Mouse (Mus musculus) CH12.LX (cell line): Measurements from ENCODE around the gene Olfr1287. TPM values are rescaled to one million over a fixed set of nuclear protein-coding genes. Genes with fewer than 3 reads are reported as not detected.

ENCODE experiments used
- DNase-seq: peaks from one replicate; pipeline ENCODE4 v3.0.0-alpha.2; 2013; ENCODE audit errors: extremely low read depth
- H3K27ac ChIP-seq: 2 replicates; pipeline ENCODE4 v1.5.1; 2012; ENCODE audit warnings: low read depth, mild to moderate bottlenecking, control low read depth, moderate library complexity; ENCODE audit not compliant: insufficient read depth
- H3K27me3 ChIP-seq: replicated peaks from 2 replicates; pipeline ENCODE3; 2012; ENCODE audit warnings: inconsistent platforms
- H3K36me3 ChIP-seq, 2 experiments: replicated peaks in 1 of 2; 2 replicates each; pipeline versions ENCODE3 to v1.6.1; 2012; ENCODE audit warnings: inconsistent platforms in 1 of 2, low read length in 1 of 2, mild to moderate bottlenecking in 1 of 2, mixed read lengths in 1 of 2, moderate library complexity in 1 of 2; ENCODE audit not compliant: control insufficient read depth in 1 of 2, insufficient read depth in 1 of 2
- H3K4me1 ChIP-seq, 2 experiments: 2 replicates each; pipeline ENCODE4 v1.6.1; 2012; ENCODE audit warnings: inconsistent platforms in 1 of 2, moderate library complexity in 1 of 2; ENCODE audit not compliant: insufficient read depth in 2 of 2, control insufficient read depth in 1 of 2
- H3K4me2 ChIP-seq: 2 replicates; pipeline ENCODE4 v1.6.1; 2012; ENCODE audit warnings: low read depth, mild to moderate bottlenecking, control low read depth; ENCODE audit not compliant: poor library complexity, insufficient read depth, severe bottlenecking
- H3K4me3 ChIP-seq, 3 experiments: fragments of 150-350 bp in 1 of 3; sonication (generic) in 1 of 3; replicated peaks in 1 of 3; 2 replicates each; pipeline versions ENCODE3 to v1.5.1; 2011 to 2012; ENCODE audit warnings: low read depth in 2 of 3, low read length in 2 of 3, mild to moderate bottlenecking in 2 of 3, moderate library complexity in 2 of 3, control low read depth in 1 of 3, improper control_type of control experiment in 1 of 3, inconsistent platforms in 1 of 3, mixed read lengths in 1 of 3; ENCODE audit not compliant: poor library complexity in 1 of 3
- H3K79me2 ChIP-seq: replicated peaks from 2 replicates; pipeline ENCODE4 v1.6.1; 2012; ENCODE audit warnings: mild to moderate bottlenecking, moderate library complexity; ENCODE audit not compliant: control insufficient read depth, poor library complexity, insufficient read depth, severe bottlenecking; ENCODE audit errors: extremely low read depth
- H3K9ac ChIP-seq: 2 replicates; pipeline ENCODE4 v1.6.1; 2012; ENCODE audit warnings: low read depth, mild to moderate bottlenecking, control low read depth, moderate library complexity; ENCODE audit not compliant: insufficient read depth
- H3K9me3 ChIP-seq: replicated peaks from 2 replicates; pipeline ENCODE3; 2012; ENCODE audit warnings: low read length, inconsistent platforms, mixed read lengths
- BHLHE40 ChIP-seq: IDR thresholded peaks from 2 replicates; pipeline ENCODE4 v1.6.1; 2011; ENCODE audit warnings: mild to moderate bottlenecking, low read depth, low read length, improper control_type of control experiment
- CHD2 ChIP-seq: IDR thresholded peaks from 2 replicates; pipeline ENCODE4 v1.6.1; 2011; ENCODE audit warnings: low read length, improper control_type of control experiment
- E2F4 ChIP-seq: IDR thresholded peaks from 2 replicates; pipeline ENCODE4 v1.6.1; 2011; ENCODE audit warnings: low read depth, low read length, improper control_type of control experiment; ENCODE audit not compliant: insufficient replicate concordance
- EP300 ChIP-seq: IDR thresholded peaks from 2 replicates; pipeline ENCODE4 v1.6.1; 2011; ENCODE audit warnings: low read length, improper control_type of control experiment
- GABPA ChIP-seq: IDR thresholded peaks from 2 replicates; pipeline ENCODE4 v1.6.1; 2012; ENCODE audit warnings: low read depth, low read length, improper control_type of control experiment, inconsistent platforms; ENCODE audit not compliant: insufficient replicate concordance
- HCFC1 ChIP-seq: IDR thresholded peaks from 2 replicates; pipeline ENCODE4 v1.6.1; 2012; ENCODE audit warnings: low read depth, mild to moderate bottlenecking, inconsistent platforms, low read length, improper control_type of control experiment
- JUND ChIP-seq: conservative IDR thresholded peaks from 2 replicates; pipeline ENCODE4 v1.6.1; 2011; ENCODE audit warnings: low read depth, low read length, improper control_type of control experiment
- MXI1 ChIP-seq: IDR thresholded peaks from 2 replicates; pipeline ENCODE4 v1.6.1; 2011; ENCODE audit warnings: mild to moderate bottlenecking, low read depth, low read length, improper control_type of control experiment
- MYC ChIP-seq: IDR thresholded peaks from 2 replicates; pipeline ENCODE4 v1.6.1; 2011; ENCODE audit warnings: low read depth, mild to moderate bottlenecking, improper control_type of control experiment, low read length
- NELFE ChIP-seq: IDR thresholded peaks from 2 replicates; pipeline ENCODE4 v1.6.1; 2011; ENCODE audit warnings: low read depth, low read length, improper control_type of control experiment
- NRF1 ChIP-seq: IDR thresholded peaks from 2 replicates; pipeline ENCODE4 v1.6.1; 2014; ENCODE audit warnings: low read depth, mild to moderate bottlenecking, inconsistent platforms, low read length, improper control_type of control experiment, moderate library complexity
- RAD21 ChIP-seq: IDR thresholded peaks from 2 replicates; pipeline ENCODE4 v1.6.1; 2011; ENCODE audit warnings: low read depth, mild to moderate bottlenecking, low read length, improper control_type of control experiment, moderate library complexity
- RCOR1 ChIP-seq: conservative IDR thresholded peaks from 2 replicates; pipeline ENCODE4 v1.6.1; 2012; ENCODE audit warnings: low read depth, mild to moderate bottlenecking, inconsistent platforms, low read length, improper control_type of control experiment
- TBP ChIP-seq: conservative IDR thresholded peaks from 2 replicates; pipeline ENCODE4 v1.6.1; 2011; ENCODE audit warnings: low read depth, low read length, improper control_type of control experiment
- TCF12 ChIP-seq: IDR thresholded peaks from 2 replicates; pipeline ENCODE4 v1.6.1; 2014; ENCODE audit warnings: low read depth, mild to moderate bottlenecking, inconsistent platforms, low read length, improper control_type of control experiment
- USF2 ChIP-seq: conservative IDR thresholded peaks from 2 replicates; pipeline ENCODE4 v1.6.1; 2011; ENCODE audit warnings: low read depth, low read length, improper control_type of control experiment
- ZKSCAN1 ChIP-seq: IDR thresholded peaks from 2 replicates; pipeline ENCODE4 v1.6.1; 2012; ENCODE audit warnings: low read depth, inconsistent platforms, low read length, improper control_type of control experiment, borderline replicate concordance
- dilution Hi-C: fragments of 300-500 bp; cut with MboI; formaldehyde crosslinking; loops from 2 replicates; pipeline ENCODE4 v1.14.3; 2020; ENCODE audit warnings: low sequenced_read_pairs; ENCODE audit not compliant: extremely low pct_unique_long_range_greater_than_20kb, extremely low pct_ligation_motif_present
- in situ Hi-C: fragments of 300-500 bp; cut with MboI; formaldehyde crosslinking; loops from 3 replicates; pipeline ENCODE4 v1.14.3; 2019; ENCODE audit warnings: low sequenced_read_pairs, low pct_ligation_motif_present, low pct_unique_long_range_greater_than_20kb, mixed read lengths
- polyA plus RNA-seq: library from polyadenylated mRNA; unstranded; fragments of >175 nt; gene quantifications from 2 replicates; pipeline ENCODE4 v1.2.1, GENCODE M21; 2012; ENCODE audit warnings: low read depth; ENCODE audit not compliant: insufficient read length
- total RNA-seq, 2 experiments: library from RNA; depleted of rRNA; stranded (reverse); fragments of 300-350 nt in 1 of 2; fragments of >200 nt in 1 of 2; gene quantifications; 2 replicates each; pipeline ENCODE4 v1.2.3; 2012 to 2014

Gene Olfr1287
- total RNA-seq (2012; rRNA removed) (not detected in 2 replicates), total RNA-seq (2014; rRNA removed) (not detected in 2 replicates), polyA plus RNA-seq (not detected in 2 replicates)

GRCm38 (mm10) chr2:111448842-111449241 lies at the start of gene Olfr1287:
TSS of gene Olfr1287 (plus strand) at chr2:111449142.
- Histone ChIP-seq H3K4me3 (no peak within 1 kb of the TSS), H3K9ac (no peak within 1 kb of the TSS), H3K79me2 (no peaks in the 10 kb centered on the region), H3K27me3 (no peaks in the 10 kb centered on the region), H3K4me2 (no peak within 1 kb of the TSS), H3K36me3 (no peaks in the 10 kb centered on the region), H3K9me3 (no peaks in the 10 kb centered on the region), H3K27ac (no peak within 1 kb of the TSS), H3K4me1 (no peaks in the 10 kb centered on the region)
- dilution Hi-C loops = no loop called here
- in situ Hi-C loops = no loop called here
- no peak for DNase-seq
- TF ChIP-seq NELFE (no peak), HCFC1 (no peak), BHLHE40 (no peak), ZKSCAN1 (no peak), GABPA (no peak), EP300 (no peak), E2F4 (no peak), TCF12 (no peak), RAD21 (no peak)

- H3K4me3 ChIP-seq = no peak within 1 kb of the TSS
- H3K79me2 ChIP-seq = no peaks in the 10 kb centered on the region
- dilution Hi-C loops = no loop called here
- TF ChIP-seq BHLHE40 (no peak), TBP (no peak), USF2 (no peak), TCF12 (no peak), CHD2 (no peak), MXI1 (no peak), HCFC1 (no peak), MYC (no peak), RCOR1 (no peak), JUND (no peak), EP300 (no peak), GABPA (no peak), NRF1 (no peak)
- no peaks in the 10 kb centered on the region for H3K9me3 ChIP-seq
- H3K4me1 ChIP-seq = no peaks in the 10 kb centered on the region
- DNase-seq = no peak
- no peak within 1 kb of the TSS for H3K9ac ChIP-seq
- no peak within 1 kb of the TSS for H3K27ac ChIP-seq
- H3K36me3 ChIP-seq = no peaks in the 10 kb centered on the region
- no peak within 1 kb of the TSS for H3K4me2 ChIP-seq
- in situ Hi-C loops = no loop called here
- no peaks in the 10 kb centered on the region for H3K27me3 ChIP-seq
These were observed 26.0 kb upstream of the Olfr1287 start, which contains the start of gene Olfr1286 for GRCm38 (mm10) chr2:111422931-111423330. TSS of gene Olfr1286 (minus strand) at chr2:111423115.
